Mouse (Mus musculus): ENCODE measurements at regions not wholly inside any gene's neighbourhood (a gene's known extent, or its start where the extent isn't known, plus 50 kb on each side); places are given as distances from the start of the nearest gene placed in this dataset.
"Not testable (repeated sequence)": the region's sequence is repeated elsewhere in the genome, so short reads cannot be mapped to it uniquely, and the experiment has no call there.

DNA sequence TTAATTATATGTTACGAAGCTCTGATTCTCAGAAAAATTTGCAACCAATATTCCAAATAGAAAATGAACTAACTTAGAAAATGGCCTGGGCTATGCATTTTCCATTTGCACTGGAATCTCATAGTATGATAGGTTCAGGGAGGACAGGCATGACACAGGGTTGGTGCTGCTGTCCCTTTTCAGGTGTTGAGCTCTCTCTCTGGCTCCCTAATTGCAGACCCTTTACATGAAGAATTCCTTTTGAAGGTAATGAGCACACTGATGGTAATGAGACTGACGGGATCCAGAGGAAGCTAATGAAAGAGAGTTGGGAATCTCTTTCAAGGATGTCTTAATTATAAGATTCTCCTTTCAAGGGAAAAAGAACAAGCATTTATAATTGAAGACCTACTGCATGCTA lies 87.6 kb downstream of the Serpinb8 start:
- DNase-seq = no peak

DNA sequence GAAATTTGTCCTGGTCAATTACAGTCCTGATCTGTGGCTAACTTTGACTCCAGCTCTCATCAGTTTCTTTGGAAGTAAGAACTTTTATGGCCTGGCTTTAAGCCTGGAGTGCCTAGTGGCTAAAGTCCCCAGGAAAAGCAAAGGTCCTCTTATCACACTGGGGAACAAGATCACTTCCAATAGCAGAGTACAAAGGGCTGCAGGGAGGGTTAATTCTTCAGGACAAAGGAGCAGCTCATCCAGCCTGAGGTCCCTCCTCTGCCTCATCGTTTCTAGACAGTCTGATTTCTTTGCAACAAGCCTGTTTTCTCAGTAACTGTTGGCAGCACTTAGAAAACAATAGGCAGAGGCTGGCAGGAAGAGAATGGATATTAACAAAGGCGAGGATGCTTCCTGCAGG lies 107.1 kb downstream of the Serpinb8 start:
- no peak for DNase-seq

DNA sequence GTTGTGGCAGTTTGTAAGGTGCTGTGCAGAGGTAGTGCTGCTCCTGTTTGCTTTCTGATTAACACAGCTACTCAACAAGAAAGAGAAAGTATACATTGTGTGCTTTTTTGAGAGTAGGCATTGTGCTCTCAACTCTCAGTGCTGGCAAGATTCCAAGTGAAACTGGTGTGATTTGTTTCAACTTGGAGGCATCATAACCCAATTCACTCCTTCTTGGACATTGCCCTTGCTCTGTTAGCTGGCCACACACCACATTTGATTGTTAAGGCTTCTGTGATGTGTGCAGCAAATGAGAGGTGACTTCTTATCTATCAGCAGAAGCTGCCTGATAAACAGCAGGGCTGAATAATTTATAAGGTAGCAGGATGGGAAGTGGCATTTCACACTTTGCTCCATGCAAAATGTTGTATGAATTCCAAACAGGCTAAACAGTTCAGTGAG lies 116.3 kb downstream of the Serpinb8 start:
- DNase-seq = peak; percentile 11

DNA sequence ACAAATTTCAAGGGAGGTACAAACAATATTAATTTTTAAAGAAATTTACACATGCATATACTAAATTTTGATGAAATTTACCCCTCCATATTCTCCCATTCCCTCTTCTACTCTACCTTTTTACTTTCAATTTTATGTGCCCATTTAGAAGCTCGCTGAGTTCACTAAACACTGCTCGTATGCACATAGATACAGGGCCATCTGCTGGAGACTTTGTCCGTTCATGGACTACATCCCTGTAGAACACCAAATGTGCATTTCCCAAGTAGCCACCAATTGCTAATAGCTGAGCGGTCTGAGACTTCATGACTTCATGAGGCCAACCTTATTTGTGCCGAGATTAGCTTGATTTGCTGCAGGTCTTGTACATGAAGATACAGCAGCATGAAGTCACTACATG lies 118.8 kb downstream of the Serpinb8 start:
- DNase-seq = peak; percentile 33

DNA sequence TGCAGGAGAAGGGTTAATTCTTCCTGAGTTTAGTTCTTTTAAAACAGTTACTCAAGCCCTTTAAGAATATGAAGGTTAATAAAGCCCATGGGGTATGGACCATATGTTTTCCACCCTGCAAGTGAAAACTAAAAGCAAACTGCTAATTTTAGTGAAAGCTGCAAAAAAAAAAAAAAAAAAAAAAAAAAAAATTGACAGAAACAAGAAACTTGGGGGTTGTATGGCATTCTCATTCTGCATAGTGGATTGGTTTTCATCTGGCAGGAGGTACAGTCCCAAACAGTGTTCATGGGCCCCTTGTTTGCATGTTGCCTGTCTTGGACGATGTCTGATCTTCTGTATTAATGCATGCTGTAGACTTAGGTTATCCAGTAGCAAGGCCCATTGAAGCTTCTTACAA lies 125.1 kb downstream of the Serpinb8 start:
- no peak for DNase-seq

DNA sequence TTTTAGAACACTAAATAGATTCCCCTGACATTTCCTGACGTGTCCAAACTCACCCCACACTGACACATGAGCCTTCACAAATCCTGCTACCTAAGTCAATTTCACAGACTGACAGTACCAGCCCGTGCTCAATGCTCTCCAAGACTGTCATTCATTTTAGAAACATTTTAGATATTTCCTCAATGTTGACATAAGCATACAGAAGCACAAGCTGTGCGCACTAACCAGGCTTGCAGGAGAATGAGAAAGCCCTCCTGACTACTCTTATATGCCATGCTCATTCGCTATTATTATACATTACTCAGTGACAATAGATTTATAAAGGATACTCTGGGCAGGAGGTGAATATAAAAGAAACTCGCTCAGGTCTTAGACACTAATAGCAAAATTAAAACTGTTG lies 129.5 kb downstream of the Serpinb8 start:
- no peak for DNase-seq

DNA sequence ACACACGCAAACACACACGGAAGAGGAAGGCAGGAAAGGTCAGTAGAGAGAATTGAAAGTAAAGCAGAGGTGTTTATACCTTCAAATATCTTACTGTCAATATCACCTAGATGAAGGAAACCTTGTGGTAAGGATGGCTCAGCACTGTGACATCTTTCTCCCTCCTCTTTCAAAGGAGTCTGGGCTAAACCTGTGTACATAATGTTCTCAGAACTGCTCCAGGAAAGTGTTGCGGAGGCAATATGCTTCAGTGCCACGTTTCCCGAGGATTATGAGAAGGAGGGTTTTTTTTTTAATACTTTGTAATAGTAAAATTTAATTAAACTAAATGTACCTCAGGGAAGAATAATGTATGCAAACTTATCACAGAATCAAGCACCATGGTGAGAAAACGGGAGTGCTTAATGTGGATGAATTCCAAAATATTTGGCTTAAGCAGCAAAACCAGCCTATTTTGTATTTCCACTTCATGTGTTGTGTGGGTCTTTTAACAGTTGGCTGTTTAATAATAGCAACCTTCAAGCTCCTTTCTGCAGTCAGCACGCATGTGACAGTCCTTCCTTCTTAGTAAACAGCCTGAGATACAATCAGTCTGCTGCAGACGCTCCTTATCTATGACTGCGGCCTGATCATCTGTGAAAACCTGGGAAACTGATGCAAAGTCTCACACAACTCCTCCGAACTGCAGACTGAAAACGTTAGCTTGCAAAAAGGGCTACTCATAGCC lies 138.5 kb downstream of the Serpinb8 start:
- no peak for DNase-seq

DNA sequence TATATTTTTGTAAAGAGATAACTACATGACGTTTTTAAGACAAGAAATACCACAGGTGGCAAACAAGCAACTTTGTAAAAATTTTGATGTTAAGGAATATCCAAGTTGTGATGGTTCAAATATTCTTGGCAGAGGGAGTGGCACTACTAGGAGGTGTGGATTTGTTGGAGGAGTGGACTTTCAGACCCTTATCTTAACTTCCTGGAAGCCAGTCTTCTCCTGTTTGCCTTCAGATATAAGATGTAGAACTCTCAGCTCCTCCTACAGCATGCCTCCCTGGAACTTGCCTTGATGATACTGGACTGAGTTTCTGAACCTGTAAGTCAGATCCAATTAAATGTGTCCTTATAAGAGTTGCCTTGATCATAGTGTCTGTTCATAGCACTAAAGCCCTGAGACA lies 175.5 kb downstream of the Serpinb8 start:
- DNase-seq = no peak

DNA sequence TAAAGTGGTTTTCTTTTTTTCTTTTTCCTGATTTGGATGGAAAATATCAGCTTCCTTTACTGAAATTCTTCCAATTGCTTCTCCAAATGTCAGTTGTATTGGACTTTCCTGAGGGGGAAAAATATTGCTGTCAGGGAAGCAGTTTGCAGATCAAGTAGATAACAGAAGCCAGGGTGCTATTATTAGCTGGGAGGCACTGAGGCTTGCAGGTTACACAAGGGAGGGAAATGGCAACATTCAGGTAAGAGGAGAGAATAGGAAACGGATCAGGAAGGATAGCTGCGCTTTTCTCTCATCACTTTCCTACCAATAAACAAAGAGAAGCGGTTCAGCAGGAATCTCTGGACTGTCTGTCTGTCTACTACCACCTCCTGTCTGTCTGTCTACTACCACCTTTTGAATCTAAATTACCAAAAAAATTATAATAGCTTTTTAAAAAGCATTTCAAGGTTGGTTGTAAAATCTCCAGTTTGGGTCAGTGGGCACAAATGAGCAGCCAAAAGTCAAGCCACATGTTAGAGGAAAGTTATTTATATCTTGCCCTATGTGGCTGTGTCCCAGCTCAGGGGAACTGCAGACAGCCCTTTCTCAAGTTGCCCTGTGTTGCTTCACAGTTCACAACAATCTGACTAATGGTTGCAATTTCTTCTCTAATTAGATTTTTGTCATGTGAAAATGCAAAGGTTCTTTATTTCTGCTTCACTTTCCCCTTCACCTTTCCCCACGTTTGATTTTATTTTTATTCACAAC lies 177.6 kb downstream of the Serpinb8 start:
- DNase-seq = no peak

DNA sequence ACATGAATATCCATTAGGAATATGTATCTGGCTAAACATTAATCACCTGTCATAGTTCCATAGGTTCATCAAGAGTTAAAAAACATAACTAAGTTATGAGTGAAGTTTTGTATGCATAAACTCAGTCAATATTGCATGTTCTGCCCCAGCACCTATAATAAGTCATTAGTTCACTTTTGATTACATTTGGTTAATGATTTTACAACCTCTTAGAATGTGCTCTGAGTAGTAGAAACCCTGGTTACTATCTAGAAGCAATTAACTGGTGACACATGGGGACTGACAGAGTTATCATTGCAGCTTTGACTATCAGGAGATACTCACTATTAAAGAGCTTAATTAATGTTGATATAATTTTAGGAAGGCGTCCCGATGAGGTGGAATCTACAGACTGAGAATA lies 183.2 kb downstream of the Serpinb8 start:
- no peak for DNase-seq

DNA sequence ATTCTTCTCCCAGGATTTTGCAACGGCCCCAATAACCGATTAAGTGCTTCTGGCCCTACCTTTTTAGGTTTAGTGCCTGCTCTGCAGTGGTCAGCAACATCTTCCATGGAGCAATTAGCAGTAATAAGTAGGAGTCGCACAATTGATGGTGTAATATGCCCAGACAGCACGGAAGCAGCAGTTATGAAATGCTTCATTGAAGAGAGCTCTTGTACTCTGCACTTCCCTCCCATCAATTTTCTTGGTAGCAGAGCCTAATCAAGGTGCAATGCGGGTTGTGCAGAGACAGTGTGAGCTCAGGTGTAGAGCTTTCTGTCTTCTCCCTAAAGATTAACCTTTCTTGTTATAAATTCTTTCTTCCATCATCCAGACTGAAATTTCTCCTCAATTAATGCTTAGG lies 193.3 kb downstream of the Serpinb8 start:
- DNase-seq = no peak

DNA sequence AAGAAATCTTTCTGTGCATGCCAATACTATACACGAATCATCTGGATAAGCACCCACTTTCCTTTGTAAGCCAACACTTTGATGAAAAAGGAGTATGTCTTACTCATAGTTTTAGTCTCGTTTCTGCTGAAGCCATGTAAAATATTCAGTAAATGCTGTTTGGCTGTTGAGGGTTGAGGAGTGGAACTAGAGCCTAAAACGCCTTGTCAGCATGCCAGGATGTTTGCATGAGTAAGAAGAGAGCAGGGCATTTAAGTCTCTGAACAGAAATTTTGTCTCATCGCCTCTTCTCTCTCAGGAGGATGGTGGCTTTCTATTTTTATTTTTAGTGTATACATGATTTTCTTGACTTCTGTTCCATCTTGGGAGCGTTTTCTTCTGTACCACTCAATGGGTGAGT lies 216.0 kb downstream of the Serpinb8 start:
- no peak for DNase-seq

DNA sequence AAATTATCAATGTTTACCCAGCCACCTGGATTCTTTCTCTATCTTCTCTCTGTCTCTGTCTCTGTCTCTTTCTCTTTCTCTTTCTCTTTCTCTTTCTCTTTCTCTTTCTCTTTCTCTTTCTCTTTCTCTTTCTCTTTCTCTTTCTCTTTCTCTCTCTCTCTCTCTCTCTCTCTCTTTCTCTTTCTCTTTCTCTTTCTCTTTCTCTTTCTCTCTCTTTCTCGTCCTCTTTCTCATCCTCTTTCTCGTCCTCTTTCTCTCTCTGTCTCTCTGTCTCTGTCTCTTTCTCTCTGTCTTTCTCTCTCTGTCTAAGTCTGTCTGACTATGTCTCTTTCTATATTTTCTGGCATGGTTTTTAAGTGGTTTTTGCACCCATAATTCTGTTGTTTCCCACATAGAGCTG lies 217.6 kb downstream of the Serpinb8 start:
- not testable (repeated sequence) for DNase-seq

DNA sequence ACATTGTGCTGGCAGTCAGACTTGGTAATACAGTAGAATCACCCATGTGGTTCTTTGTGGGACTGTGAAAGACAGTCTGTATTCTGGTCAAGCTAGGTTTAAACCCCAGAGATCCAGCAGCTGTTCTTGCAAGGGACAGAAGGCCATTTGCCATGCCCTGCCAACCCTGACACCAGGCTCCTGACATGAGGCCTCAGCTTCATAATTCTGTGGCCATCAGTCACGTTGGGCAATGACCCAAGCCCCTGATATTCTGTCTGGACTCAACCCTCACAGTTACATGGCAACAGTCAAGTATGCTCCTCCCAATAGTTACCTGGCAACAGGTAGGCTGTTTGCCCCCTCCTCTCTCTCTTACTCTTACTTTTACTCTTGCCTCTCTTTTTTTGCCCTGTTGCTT lies 221.3 kb downstream of the Serpinb8 start:
- DNase-seq = no peak

DNA sequence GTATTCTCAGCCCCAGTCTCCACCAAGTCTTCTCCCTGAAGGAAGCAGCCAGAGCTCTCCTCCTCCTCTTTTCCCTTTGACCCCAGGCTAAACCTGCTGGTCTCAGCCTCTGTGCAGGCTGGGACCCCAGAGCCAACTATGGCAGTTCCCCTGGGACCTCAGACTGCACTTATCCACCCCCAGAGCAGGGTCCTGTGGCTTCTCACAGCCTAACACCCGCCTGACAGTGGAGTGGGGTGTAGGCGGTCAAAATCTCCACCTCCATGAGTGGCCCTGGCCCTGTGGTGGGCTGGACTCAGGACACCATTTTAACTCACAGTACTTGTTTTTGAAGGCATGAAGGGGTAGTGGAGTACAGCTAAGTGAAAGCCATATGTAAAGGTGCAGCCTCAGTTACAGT lies 222.1 kb downstream of the Serpinb8 start:
- DNase-seq = no peak

DNA sequence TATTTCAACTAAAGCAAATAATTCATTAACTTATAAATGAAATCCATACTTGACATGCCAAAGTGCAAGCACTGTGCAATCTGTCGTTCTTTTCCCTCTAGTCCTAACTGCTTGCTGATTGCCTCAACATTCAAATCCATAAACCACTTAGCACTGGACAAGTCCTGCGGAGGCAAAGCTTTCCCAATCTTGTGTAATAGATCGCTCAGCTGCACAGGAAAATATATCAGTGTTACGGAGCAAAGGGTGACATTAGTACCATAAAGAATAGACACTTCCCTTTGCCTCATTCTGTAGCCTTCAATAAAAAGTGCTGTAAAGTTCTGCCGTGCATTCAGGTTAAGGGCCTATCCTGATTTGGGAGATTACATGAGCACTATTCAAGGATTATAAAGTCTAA lies 248.1 kb downstream of the Serpinb8 start:
- DNase-seq = no peak

DNA sequence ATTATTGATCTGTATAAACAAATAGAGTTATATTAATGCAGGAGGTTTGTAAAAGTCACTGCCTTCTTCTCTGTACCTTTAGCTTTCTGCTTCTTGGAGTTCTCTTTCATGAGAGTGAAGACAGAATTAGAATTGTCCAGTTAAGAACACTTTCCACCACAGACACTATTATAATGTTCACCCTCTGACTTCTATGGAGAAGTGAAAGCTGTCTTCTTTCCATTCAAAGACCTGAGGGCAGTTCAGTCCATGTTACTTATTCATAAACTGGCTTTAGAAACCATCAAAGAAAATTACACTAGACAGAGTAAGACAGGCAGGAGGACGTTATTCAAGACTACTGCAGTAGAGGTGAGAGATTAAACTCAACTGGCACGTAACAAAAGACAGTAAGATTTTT lies 262.6 kb downstream of the Serpinb8 start:
- no peak for DNase-seq

DNA sequence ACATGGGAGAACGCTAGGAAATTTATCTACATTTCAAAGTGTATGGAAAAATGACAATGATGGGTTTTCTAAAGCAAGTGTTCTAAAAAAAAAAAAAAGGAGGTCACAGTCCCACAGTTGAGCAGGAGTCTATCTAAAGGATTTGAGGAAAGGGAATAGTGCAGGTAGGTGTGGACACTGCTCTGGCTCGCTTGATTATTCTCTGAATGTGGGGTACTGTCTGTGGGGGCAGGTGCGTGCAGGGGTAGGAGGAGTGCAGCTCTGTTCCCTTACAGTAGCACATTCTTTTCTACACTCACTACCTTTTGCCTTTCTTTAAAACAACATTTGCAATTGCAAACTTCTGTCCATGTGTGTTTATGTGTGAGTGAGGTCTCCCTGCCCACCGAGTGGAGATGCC lies 263.2 kb downstream of the Serpinb8 start:
- DNase-seq = no peak

DNA sequence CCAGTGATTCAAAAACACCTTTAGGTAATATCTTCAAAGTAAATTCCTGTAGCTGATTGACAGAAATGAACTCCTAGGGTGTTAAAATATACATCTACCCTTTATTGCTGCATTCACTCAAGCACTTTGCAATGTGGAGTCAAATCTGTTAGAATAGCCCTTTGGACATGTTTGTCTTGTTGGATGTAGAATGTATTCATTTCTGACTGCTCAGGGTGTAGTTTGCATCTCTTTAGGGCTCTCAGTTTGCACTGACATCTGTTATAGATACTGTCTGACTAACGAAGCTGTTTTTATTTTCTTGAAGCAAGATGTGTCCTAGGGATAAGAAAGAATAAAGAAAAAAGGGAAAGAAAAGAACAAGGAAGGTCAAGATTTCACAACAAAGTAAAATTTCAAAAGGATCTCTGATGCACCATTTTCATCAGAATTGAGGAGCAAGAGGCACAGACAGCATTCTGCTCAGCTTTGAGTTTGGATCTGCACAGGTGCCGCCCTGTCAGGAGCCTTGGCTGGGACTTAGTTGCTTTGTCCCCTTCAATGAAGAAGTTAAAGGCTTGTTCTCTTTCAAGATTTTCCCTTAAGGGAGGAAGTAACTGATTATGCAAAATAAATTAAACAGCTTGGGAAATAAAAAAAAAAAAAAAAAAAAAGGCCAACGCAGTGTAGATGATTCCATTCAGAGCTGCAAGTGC lies 308.1 kb downstream of the Serpinb8 start:
- DNase-seq = no peak

DNA sequence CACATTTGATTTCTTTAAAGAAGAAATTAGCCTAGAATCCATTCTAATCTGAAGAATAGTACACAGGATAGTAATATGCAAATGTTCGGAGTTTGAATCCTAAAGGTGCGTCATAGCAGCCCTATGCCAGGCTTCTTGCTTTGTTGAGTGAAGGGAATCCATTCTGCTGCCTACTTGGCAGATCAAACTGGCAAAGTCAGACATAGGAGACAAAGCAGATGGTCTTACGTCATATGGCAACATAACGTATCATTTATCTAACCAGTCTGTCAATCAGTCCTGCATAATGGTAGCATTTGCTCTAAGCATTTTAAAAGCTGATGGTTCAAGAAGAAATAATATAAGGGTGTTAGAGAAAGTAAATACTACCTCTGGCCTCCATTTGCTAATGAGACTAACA lies 309.5 kb downstream of the Serpinb8 start:
- no peak for DNase-seq

DNA sequence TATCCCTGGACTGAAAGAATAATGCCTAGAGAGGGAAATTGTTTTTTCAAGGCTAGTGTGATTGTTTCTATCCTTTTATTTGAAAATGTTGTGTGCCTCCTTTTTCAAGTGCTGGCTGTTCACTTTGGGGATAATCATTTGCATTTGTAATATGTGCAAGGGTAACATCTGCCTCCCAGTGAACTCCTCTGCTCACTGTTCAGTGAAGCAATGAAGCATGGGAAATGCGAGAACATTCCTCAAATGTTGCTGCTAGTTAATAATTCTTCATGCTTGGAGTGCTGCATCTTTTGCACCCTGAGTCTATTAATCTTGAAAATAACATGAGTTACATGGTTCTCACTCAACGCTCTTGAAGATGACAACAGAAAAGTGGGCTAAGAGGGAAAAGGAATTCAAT lies 310.6 kb downstream of the Serpinb8 start:
- DNase-seq = peak; percentile 80

DNA sequence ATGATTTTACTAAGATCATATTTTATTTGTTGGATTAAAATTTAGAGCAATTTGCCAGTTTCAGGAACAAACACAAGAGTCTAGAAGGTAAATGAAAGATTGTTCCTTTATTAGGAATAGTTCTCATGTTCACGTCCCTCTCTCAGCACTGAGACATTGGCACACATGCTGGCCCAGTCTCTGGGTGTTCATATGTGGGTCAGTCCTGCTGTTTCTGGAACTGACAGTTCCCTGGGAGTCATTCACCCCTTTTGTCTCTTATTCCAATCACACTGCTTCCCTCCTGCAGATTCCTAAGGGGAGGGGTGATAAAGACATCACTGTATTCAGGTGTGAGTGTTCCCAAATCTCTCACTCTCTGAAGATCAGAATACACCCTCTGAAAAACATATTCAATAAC lies 311.1 kb downstream of the Serpinb8 start:
- no peak for DNase-seq

DNA sequence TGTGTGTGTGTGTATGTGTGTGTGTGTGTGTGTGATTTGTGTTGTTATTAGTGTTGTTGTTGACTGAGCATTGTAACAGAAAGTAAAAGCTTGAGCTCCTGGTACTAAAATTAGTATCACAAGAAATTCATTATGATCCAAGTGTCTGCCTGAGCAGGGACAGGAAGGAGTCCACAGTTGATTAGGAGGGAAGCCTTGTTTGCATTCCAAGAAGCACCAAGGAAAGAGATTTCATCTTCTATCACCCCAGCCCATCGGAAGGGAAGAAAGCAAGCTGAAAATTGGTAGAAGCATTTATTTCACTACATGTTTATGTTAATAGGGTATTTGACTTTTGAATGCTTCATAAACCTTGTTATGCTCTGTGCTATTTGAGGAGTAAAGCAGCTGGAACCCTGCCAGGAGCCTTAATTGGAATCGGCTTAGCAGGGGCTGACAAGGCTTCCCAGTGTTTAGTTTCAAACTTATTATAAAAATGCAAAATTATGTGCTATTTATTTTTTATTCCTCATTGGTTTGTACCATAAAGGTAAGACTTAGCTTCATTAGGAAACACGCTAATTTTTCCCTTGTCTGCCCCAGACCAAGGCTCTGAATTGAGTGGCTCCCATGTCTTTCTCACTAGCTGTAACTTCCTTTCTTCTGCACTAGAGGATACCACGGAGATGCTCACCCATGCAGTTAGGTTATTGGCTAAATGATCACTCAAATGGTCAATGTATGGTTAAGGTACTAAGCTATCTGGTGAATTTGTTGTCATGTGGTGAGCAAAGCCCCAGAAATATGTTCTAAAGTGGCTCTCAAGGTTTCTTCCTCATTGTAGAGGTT lies 318.6 kb downstream of the Serpinb8 start:
- DNase-seq = peak; percentile 29

Data from kidney, adult 9 months (tissue).